In the genomic region with DNA sequence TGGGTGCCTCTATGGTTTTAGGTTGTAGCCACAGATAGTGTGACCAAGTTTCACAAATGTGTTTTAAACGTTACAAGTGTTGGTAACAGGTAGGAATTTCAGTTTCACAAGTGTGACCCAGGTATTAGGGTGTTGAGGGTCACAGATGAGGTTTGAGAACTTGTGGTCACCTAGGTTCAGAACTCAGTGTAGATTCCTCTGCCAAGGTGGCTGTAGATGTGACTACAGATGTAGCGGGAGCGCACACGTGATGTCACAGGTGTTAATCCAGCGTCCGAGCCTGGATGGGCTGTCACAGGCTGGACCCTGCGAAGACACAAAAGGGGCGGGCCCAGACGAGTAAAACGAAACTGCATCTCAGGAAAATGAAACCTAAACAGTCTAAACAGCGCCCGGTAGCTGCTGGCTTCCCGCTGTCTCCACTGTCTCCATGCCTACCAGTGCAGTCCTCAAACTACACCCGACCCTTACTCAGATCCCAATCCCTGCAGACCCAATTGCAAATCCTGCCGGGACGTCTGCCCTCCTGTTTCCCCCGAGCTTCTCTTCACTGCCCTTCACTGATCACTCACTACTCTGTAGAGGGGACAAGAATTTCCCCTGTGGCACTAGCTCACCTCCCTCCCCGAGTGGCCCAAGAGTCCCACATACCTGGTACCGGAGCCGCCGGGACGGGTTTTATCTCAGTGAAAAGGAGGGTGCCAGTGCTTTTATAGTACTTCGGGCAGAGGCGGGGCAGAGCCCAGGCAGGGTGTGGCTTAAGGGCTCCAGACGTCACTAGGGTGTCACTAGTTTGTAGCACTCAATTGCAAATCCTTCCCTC, we compare ENCODE assay signal across 7 mouse cellular contexts. TPM values are rescaled to one million over a fixed set of nuclear protein-coding genes. Genes with fewer than 3 reads are reported as not detected.
DNase-seq lines count a peak whose midpoint lies in the region; ATAC-seq and TF ChIP-seq lines count a peak whose summit lies in the region.

A gene (minus strand): TSS at position 743 of the 823 bp plus-strand sequence.

- DNase-seq in Muller cell, postnatal 12 days (ENCODE audit: inconsistent ontology term), result peak; percentile 78
- peak; percentile 69 for DNase-seq in c-Kit-positive CD71-positive TER-119-negative erythroid progenitor cells, embryonic 14.5 days (ENCODE audit: low read depth)
- DNase-seq in gastrocnemius, adult 2 months, result peak; percentile 73
- peak; percentile 63 for DNase-seq in liver, embryonic 11.5 days (ENCODE audit: low spot score)
- peak; percentile 48 to 82 for DNase-seq in monocyte, adult 2 months (ENCODE audit: low read depth in 1 of 2, low spot score in 2 of 2)

- WGBS in hindbrain, embryonic 15.5 days, result 13% methylated on average over 25 of the region's 25 CpGs
- 8% methylated on average over 25 of the region's 25 CpGs for whole genome bisulfite sequencing in liver, embryonic 11.5 days
- WGBS in stomach, embryonic 16.5 days, result 8% methylated on average over 25 of the region's 25 CpGs

- ATAC-seq in hindbrain, embryonic 15.5 days (ENCODE audit: low FRiP score, low read depth), result peak; percentile 39; the same call in 1 of the 2 replicates
- peak; percentile 76 for ATAC-seq in liver, embryonic 11.5 days (replicated peaks; ENCODE audit: low FRiP score)
- ATAC-seq in stomach, embryonic 16.5 days (ENCODE audit: insufficient read depth, low FRiP score), result peak; percentile 69; the same call in 1 of the 2 replicates

- H3K4me1 ChIP-seq in hindbrain, embryonic 15.5 days (replicated peaks), result peaks cover 8% of the 10 kb centered on the region
- H3K4me1 ChIP-seq in liver, embryonic 11.5 days (replicated peaks; ENCODE audit: control insufficient read depth, insufficient read depth, low read length), result peaks cover 16% of the 10 kb centered on the region
- H3K4me1 ChIP-seq in stomach, embryonic 16.5 days (ENCODE audit: control insufficient read depth, insufficient read depth, low read length), result peaks cover 4% of the 10 kb centered on the region; the same call in 1 of the 2 replicates

- intact Hi-C loops in gastrocnemius, adult 2 months (cut with DNase I), result loop anchor here (1.0 kb wide), 1 partner anchor 97 kb away; no protein-coding TSS in a partner anchor

- H3K4me3 ChIP-seq in gastrocnemius, adult 2 months, result peak within 1 kb of the TSS; percentile 76
- H3K4me3 ChIP-seq in hindbrain, embryonic 15.5 days, result peak within 1 kb of the TSS; percentile 32
- H3K4me3 ChIP-seq in liver, embryonic 11.5 days (ENCODE audit: low read depth, low read length), result peak within 1 kb of the TSS; percentile 64
- peak within 1 kb of the TSS; percentile 67 for H3K4me3 ChIP-seq in stomach, embryonic 16.5 days (replicated peaks; ENCODE audit: low read length)

- peak within 1 kb of the TSS; percentile 34; the same call in 1 of the 2 replicates for H3K9ac ChIP-seq in hindbrain, embryonic 15.5 days
- peak within 1 kb of the TSS; percentile 62 for H3K9ac ChIP-seq in liver, embryonic 11.5 days (ENCODE audit: low read depth, low read length)
- peak within 1 kb of the TSS; percentile 72 for H3K9ac ChIP-seq in stomach, embryonic 16.5 days (ENCODE audit: low read length)

- H3K9me3 ChIP-seq in hindbrain, embryonic 15.5 days, result no peaks in the 10 kb centered on the region
- no peaks in the 10 kb centered on the region for H3K9me3 ChIP-seq in liver, embryonic 11.5 days (ENCODE audit: control insufficient read depth, low read length)
- H3K9me3 ChIP-seq in stomach, embryonic 16.5 days (replicated peaks; ENCODE audit: control insufficient read depth, low read length), result no peaks in the 10 kb centered on the region

- peaks cover 33% of the 10 kb centered on the region for H3K36me3 ChIP-seq in hindbrain, embryonic 15.5 days
- peaks cover 28% of the 10 kb centered on the region for H3K36me3 ChIP-seq in liver, embryonic 11.5 days (ENCODE audit: control insufficient read depth, insufficient read depth, low read length)
- H3K36me3 ChIP-seq in stomach, embryonic 16.5 days (ENCODE audit: control insufficient read depth, insufficient read depth, low read length), result peaks cover 13% of the 10 kb centered on the region

- peak within 1 kb of the TSS; percentile 54 for H3K4me2 ChIP-seq in hindbrain, embryonic 15.5 days
- peak within 1 kb of the TSS; percentile 73 for H3K4me2 ChIP-seq in liver, embryonic 11.5 days
- peak within 1 kb of the TSS; percentile 91 for H3K4me2 ChIP-seq in stomach, embryonic 16.5 days (ENCODE audit: low read depth, low read length)

- TF ChIP-seq CTCF in gastrocnemius, adult 2 months (IDR thresholded peaks at IDR 0.05), result no peak

- H3K27me3 ChIP-seq in hindbrain, embryonic 15.5 days, result no peaks in the 10 kb centered on the region
- no peaks in the 10 kb centered on the region for H3K27me3 ChIP-seq in liver, embryonic 11.5 days (replicated peaks; ENCODE audit: control insufficient read depth, insufficient read depth, low read length)
- H3K27me3 ChIP-seq in stomach, embryonic 16.5 days (ENCODE audit: control insufficient read depth, insufficient read depth, low read length), result no peaks in the 10 kb centered on the region

- peak within 1 kb of the TSS; percentile 77 for H3K27ac ChIP-seq in gastrocnemius, adult 2 months
- no peak within 1 kb of the TSS for H3K27ac ChIP-seq in hindbrain, embryonic 15.5 days (replicated peaks)
- H3K27ac ChIP-seq in liver, embryonic 11.5 days (ENCODE audit: low read depth, low read length), result no peak within 1 kb of the TSS
- H3K27ac ChIP-seq in stomach, embryonic 16.5 days (ENCODE audit: low read length), result 0 out of 2 replicates have a peak within 1 kb of the TSS, but pooled peaks have one; percentile 29

RNA-seq across cellular contexts. Expression of the gene that starts here (rescaled TPM):
- total RNA-seq in gastrocnemius, adult 2 months (2021), result 1 to 10 TPM; 1.1 TPM
- 1.5 and 6.1 TPM in 2 replicates for polyA plus RNA-seq in hindbrain, embryonic 15.5 days (2015; fragmentation: Nextera tagmentation; extraction: Ambion mirVana)
- polyA plus RNA-seq in liver, embryonic 11.5 days (2014; fragmentation: Nextera tagmentation; extraction: Ambion mirVana), result 4.0 and 4.1 TPM in 2 replicates
- 3.5 and 3.6 TPM in 2 replicates for polyA plus RNA-seq in stomach, embryonic 16.5 days (2015; fragmentation: Nextera tagmentation; extraction: Ambion mirVana)

Comparison
In these comparisons a context has a peak if more than half of its experiments do, and no peak if none do; other contexts are left out.
1. H3K27ac ChIP-seq: peak in gastrocnemius, adult 2 months (single experiment) and stomach, embryonic 16.5 days (single experiment); none in hindbrain, embryonic 15.5 days (single experiment) and liver, embryonic 11.5 days (single experiment).
2. Peak in every context shown above with its lines, with median percentiles within 50 percentile points of each other: DNase-seq, H3K4me3 ChIP-seq, ATAC-seq, H3K4me2 ChIP-seq and H3K9ac ChIP-seq.